Mouse (Mus musculus) B cell, adult (primary cell): Measurements from ENCODE around the gene Lipo2. TPM values are rescaled to one million over a fixed set of nuclear protein-coding genes. Genes with fewer than 3 reads are reported as not detected.

ENCODE experiments used
- total RNA-seq: library from RNA; stranded (reverse); gene quantifications from 4 replicates; pipeline ENCODE4 v1.2.4, GENCODE M21; 2023; ENCODE audit not compliant: inconsistent age

Gene Lipo2
- total RNA-seq, result not detected in 4 replicates

DNA sequence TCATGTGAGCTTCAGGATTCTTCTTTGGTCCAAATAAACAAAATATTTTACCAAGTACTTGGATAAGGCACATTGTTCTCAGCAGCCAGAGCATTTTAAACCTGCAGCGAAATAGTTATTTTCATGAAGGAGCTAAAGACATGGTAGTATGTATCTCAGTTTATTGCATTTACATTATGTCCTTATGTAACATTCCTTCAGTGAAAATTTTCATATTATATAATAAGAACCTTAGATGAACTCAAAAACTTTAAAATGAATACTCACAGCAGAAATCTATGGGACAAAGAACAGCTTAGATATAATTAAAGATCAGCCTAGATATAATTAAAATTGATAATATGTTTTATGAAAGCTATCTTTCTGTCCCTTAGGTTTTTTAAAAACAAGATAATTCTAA is at the start of gene Lipo2:
Lipo2 (minus strand) TSS at position 101 of the 400 bp plus-strand sequence.

DNA sequence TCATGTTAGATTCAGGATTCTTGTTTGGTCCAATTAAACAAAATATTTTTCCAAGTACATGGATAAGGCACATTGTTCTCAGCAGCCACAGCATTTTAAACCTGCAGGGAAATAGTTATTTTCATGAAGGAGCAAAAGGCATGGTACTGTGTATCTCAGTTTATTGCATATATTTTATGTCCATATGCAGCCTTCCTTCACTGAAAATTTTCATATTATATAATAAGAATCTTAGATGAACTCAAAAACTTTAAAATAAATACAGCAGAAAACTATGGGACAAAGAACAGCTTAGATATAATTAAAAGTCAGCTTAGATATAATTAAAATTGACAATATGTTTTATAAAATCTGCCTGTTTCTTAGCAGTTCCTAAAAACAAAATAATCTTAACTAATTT is 36.2 kb upstream of the Lipo2 start, which contains the start of gene Lipo1:
Lipo1 (minus strand) TSS at position 101 of the 400 bp plus-strand sequence.

DNA sequence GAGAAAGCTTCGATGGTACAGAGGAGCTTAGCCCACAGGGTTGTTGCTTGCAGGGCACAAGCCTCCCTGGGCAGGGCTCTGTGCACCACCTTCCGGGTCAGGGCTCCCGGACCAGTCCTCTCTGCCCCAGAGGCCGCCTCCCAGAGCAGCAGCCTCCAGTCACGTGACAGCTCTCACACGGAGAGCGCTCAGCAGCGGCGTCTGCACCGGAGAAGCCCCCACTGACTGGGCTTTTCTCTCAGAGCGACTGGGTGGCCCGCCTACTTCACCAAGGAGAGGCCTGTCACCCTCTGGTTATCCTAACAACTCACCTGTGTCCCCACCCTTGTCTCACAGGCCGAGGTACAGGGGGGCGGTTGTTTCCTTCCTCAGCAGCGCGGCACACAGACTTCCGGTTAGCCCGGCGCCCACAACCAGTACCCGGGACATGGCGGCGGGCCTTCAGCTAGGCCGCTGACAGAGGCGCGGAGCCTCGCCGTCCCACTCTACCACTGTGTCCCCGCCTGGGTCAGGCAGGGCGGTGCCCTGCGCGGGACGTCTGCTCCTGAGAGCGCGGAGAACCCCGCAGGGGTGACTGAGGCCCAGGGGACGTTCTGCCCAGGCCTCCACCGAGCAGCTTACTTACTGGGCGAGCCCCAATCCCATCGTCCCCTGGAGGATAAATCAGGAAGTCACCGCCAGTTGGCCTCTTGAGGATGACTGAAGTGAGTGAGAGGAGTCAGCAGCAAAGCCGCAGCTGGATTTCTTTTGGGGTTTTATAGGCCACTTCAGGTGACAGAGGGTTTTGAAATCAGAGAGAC is 10.3 kb upstream of the Lipo2 start, which contains the start of gene Lipo3:
Lipo3 (minus strand) TSS at position 665 of the 800 bp plus-strand sequence.

Other genes with a start within 250 kb of the Lipo2 start
- gene Lipo4, start 233.6 kb downstream of the Lipo2 start, total RNA-seq, result 0.30 to 0.35 TPM in 2 of 4 replicates, not detected in the others
- not detected in 4 replicates for gene Gm8978, start 126.1 kb downstream of the Lipo2 start, total RNA-seq
- 3.9 to 5.2 TPM (median 4.5 TPM) in 4 replicates for gene Lipo3, start 10.6 kb upstream of the Lipo2 start, total RNA-seq
- not detected in 4 replicates for gene Lipo1, start 36.1 kb upstream of the Lipo2 start, total RNA-seq
- gene Lipf, start 209.8 kb upstream of the Lipo2 start, total RNA-seq, result not detected in 4 replicates